Mouse (Mus musculus) embryonic facial prominence, embryonic 11.5 days (tissue): ENCODE results near the gene Yaf2. TPM values are rescaled to one million over a fixed set of nuclear protein-coding genes. Genes with fewer than 3 reads are reported as not detected.

Experiments used
- ATAC-seq: fragments of 200-750 bp; cut with Nextera tagmentation; replicated peaks from 2 replicates; pipeline ENCODE4 v1.8.0; 2017; ENCODE audit warnings: low read depth; ENCODE audit not compliant: insufficient number of reproducible peaks, low FRiP score, low TSS enrichment
- DNase-seq: peaks from one replicate; pipeline ENCODE4 v3.0.0-alpha.2; 2015; ENCODE audit warnings: low spot score
- H3K27ac ChIP-seq: fragments of 300-500 bp; sonication (generic); replicated peaks from 2 replicates; pipeline ENCODE4 v1.5.1; 2014; ENCODE audit warnings: mild to moderate bottlenecking, low read depth, low read length, control low read depth
- H3K27me3 ChIP-seq: fragments of 300-500 bp; sonication (generic); 2 replicates; pipeline ENCODE4 v1.6.1; 2014; ENCODE audit warnings: mild to moderate bottlenecking, low read length, moderate library complexity, mixed read lengths; ENCODE audit not compliant: control insufficient read depth, insufficient read depth
- H3K36me3 ChIP-seq: fragments of 300-500 bp; sonication (generic); replicated peaks from 2 replicates; pipeline ENCODE4 v1.6.1; 2014; ENCODE audit warnings: low read depth, mild to moderate bottlenecking, low read length, moderate library complexity, mixed read lengths; ENCODE audit not compliant: control insufficient read depth, insufficient read depth
- H3K4me1 ChIP-seq: fragments of 300-500 bp; sonication (generic); 2 replicates; pipeline ENCODE4 v1.6.1; 2014; ENCODE audit warnings: low read length, mixed read lengths; ENCODE audit not compliant: control insufficient read depth, insufficient read depth
- H3K4me2 ChIP-seq: fragments of 300-500 bp; sonication (generic); 2 replicates; pipeline ENCODE4 v1.6.1; 2014; ENCODE audit warnings: low read depth, mild to moderate bottlenecking, control low read depth, low read length, moderate library complexity
- H3K4me3 ChIP-seq: fragments of 300-500 bp; sonication (generic); 2 replicates; pipeline ENCODE4 v1.5.1; 2014; ENCODE audit warnings: low read depth, low read length, control low read depth
- H3K9ac ChIP-seq: fragments of 300-500 bp; sonication (generic); replicated peaks from 2 replicates; pipeline ENCODE4 v1.6.1; 2014; ENCODE audit warnings: mild to moderate bottlenecking, control low read depth, low read length
- H3K9me3 ChIP-seq: fragments of 300-500 bp; sonication (generic); replicated peaks from 2 replicates; pipeline ENCODE4 v1.6.1; 2016; ENCODE audit warnings: mild to moderate bottlenecking, low read length, inconsistent platforms, mixed read lengths; ENCODE audit not compliant: control insufficient read depth
- whole genome bisulfite sequencing: fragments of 180-500 bp; shearing (Covaris S2); extraction: QIAGEN DNeasy Blood & Tissue Kit; methylation state at CpG from one replicate; pipeline ENCODE4 v1.1.7; 2014; 5-methylcytosine and 5-hydroxymethylcytosine counted together
- polyA plus RNA-seq: library from polyadenylated mRNA; unstranded; fragments of >200 nt; fragmentation: Nextera tagmentation; extraction: Ambion mirVana; gene quantifications from 2 replicates; pipeline ENCODE4 v1.2.1, GENCODE M21; 2014

Yaf2 gene
- polyA plus RNA-seq, 1 experiment from 2014 or later, result 107 TPM

DNA sequence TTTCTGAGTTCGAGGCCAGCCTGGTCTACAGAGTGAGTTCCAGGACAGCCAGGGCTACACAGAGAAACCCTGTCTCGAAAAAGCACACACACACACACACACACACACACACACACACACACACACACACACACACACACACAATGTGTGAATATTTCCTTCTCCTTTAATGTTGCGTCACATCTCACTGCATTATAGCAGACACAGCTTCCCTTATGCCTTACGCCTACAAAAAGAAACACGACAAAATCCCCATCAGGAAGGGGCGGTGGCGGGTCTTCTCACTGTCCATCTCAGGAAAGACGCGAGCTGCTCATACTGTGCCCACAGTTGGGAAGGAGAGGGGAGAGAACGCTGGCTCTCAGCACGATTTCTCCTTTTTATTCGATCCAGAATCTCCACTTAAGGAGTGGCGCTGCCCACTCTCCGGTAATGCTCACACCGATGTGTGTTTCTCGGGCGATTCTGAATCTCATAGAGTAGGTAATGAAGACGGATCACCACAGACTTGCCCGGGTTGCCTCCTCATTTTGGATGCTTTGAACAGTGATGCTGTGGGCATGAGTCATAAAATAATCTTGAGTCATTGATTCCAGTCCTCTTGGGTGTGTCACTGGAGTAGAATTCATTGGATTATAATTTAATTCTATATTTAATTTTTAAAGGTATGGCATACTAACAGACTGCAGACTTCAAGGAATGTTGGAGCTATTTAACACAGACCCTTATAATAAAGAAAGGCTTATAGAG lies 21.8 kb upstream of the Yaf2 start:
- H3K36me3 ChIP-seq, result no peaks in the 10 kb centered on the region
- no peaks in the 10 kb centered on the region for H3K4me1 ChIP-seq
- H3K9me3 ChIP-seq, result no peaks in the 10 kb centered on the region
- 92% methylated on average over 18 of the region's 19 CpGs for WGBS
- DNase-seq, result no peak
- no peak overlapping the region for H3K4me2 ChIP-seq
- no peak for ATAC-seq
- H3K27ac ChIP-seq, result no peak overlapping the region
- H3K4me3 ChIP-seq, result no peak overlapping the region
- no peaks in the 10 kb centered on the region for H3K27me3 ChIP-seq
- H3K9ac ChIP-seq, result no peak overlapping the region

DNA sequence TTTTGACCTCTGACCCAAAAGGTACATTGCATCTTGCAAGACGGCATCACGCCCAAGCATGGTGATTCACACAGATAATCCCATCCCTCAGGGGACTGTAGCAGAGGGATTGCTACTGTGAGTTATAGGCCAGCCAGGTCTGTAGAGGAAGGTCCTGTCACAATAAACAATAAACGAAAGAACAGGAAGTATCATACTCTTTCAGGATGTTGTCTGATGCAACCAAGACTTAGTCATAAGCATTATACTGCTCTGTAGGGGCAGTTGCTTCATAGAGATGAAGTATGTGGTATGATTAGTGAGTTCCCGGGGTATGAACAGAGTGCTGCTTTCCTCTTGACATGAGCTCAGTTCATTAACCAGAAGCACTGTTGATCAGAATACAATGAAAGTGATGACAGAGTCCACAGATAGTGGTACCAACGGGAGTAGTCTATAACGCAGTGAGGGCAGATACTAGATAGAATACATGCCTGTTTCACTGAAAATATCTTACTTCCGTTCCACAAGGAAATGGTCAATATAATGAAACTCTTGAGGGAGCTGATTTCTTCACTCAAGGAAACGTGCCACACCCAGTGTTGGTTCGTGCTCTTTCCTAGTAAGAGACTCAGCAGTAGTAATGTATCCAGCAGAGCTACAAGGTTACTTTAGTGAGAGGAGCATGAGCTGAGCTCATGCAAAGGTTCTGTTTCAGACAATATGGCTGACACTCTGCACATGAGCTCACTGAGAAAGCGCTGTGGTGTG lies 4.1 kb upstream of the Yaf2 start:
- DNase-seq, result no peak

GRCm38 (mm10) chr15:93336658-93336924 lies 144 bp downstream of the Yaf2 start:
- Histone ChIP-seq H3K27ac (peak overlapping the region; percentile 89), H3K4me3 (peak overlapping the region; percentile 73), H3K4me2 (peak overlapping the region; percentile 82), H3K27me3 (no peaks in the 10 kb centered on the region), H3K36me3 (no peaks in the 10 kb centered on the region), H3K4me1 (no peaks in the 10 kb centered on the region), H3K9me3 (no peaks in the 10 kb centered on the region), H3K9ac (peak overlapping the region; percentile 83)
- 0% methylated on average over 25 of the region's 52 CpGs for WGBS
- DNase-seq (no peak), ATAC-seq (no peak; the same call in 1 of the 2 replicates)

More for the DNA sequence above, 4.1 kb upstream of the Yaf2 start:
- no peak overlapping the region for H3K9ac ChIP-seq
- H3K9me3 ChIP-seq, result no peaks in the 10 kb centered on the region
- WGBS, result 82% methylated on average over 10 of the region's 10 CpGs
- no peak overlapping the region for H3K4me3 ChIP-seq
- H3K4me1 ChIP-seq, result no peaks in the 10 kb centered on the region
- H3K27ac ChIP-seq, result no peak overlapping the region
- no peak for ATAC-seq
- no peaks in the 10 kb centered on the region for H3K27me3 ChIP-seq
- H3K36me3 ChIP-seq, result no peaks in the 10 kb centered on the region
- no peak overlapping the region for H3K4me2 ChIP-seq

DNA sequence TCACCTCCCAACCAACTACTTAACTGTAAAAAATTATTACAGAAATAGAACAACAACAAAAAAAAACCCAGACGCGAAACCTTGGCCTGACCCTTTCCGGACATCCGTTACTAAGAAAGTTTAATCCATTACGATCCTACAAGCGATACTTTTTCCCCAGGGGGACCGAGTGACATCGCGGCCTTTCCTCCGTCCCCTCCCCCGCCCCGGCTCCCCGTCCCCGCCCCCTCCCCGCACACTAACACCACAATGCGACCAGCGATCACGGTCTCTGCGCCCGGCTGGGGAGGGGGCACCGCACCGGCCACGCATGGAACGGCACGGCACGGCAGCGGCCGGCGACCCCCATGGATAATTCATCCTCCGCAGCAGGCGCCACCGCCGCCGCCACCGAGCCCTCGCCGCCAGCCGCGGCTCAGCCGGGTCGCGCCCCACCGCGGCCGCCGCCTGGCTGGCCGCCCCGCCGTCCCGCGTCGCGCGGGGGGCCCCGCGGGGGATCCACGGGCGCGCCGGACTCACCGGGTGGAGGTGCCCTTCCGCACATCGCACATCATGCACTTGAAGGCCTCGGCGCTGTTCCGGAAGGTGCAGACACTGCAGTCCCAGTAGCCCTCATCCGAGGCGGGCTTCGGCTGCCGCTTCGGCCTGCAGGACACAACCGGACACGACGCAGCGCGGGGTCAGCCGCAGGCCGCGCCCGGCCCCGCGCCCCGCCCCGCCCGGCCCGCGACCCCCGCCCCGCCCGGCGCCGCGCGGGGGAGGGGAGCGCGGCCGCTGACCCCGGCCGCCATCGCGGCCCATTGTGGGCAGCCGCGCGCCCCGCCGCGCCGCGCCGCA lies 696 bp downstream of the Yaf2 start:
- Histone ChIP-seq H3K4me3 (peak overlapping the region; percentile 73), H3K27ac (peak overlapping the region; percentile 89), H3K4me2 (peak overlapping the region; percentile 82), H3K9ac (peak overlapping the region; percentile 83), H3K36me3 (no peaks in the 10 kb centered on the region; the same call in 1 of the 2 replicates), H3K4me1 (no peaks in the 10 kb centered on the region), H3K9me3 (no peaks in the 10 kb centered on the region), H3K27me3 (no peaks in the 10 kb centered on the region)
- DNase-seq, result peak; percentile 63
- peak; percentile 41 for ATAC-seq
- WGBS, result under 1% methylated on average over 66 of the region's 110 CpGs

- Histone ChIP-seq H3K36me3 (no peaks in the 10 kb centered on the region; the same call in 1 of the 2 replicates), H3K9me3 (no peaks in the 10 kb centered on the region), H3K27ac (no peak overlapping the region), H3K4me1 (no peaks in the 10 kb centered on the region), H3K4me2 (no peak overlapping the region), H3K9ac (no peak overlapping the region), H3K4me3 (no peak overlapping the region), H3K27me3 (no peaks in the 10 kb centered on the region)
- ATAC-seq (no peak), DNase-seq (no peak)
- WGBS, result 96% methylated on average over 11 of the region's 11 CpGs
These were observed 5.5 kb downstream of the Yaf2 start for GRCm38 (mm10) chr15:93331256-93331655.

GRCm38 (mm10) chr15:93327235-93327634 lies 9.5 kb downstream of the Yaf2 start:
- ATAC-seq (no peak), DNase-seq (no peak)
- no peak overlapping the region for H3K27ac ChIP-seq
- no peaks in the 10 kb centered on the region; the same call in 1 of the 2 replicates for H3K36me3 ChIP-seq
- no peaks in the 10 kb centered on the region for H3K27me3 ChIP-seq
- no peak overlapping the region for H3K4me2 ChIP-seq
- no peaks in the 10 kb centered on the region for H3K9me3 ChIP-seq
- 68% methylated on average over 3 of the region's 3 CpGs for WGBS
- H3K4me3 ChIP-seq, result no peak overlapping the region
- no peaks in the 10 kb centered on the region for H3K4me1 ChIP-seq
- no peak overlapping the region for H3K9ac ChIP-seq

GRCm38 (mm10) chr15:93326651-93327050 lies 10.1 kb downstream of the Yaf2 start:
- no peak overlapping the region for H3K4me2 ChIP-seq
- H3K9me3 ChIP-seq, result no peaks in the 10 kb centered on the region
- H3K4me1 ChIP-seq, result no peaks in the 10 kb centered on the region
- no peak overlapping the region for H3K9ac ChIP-seq
- 77% methylated on average over 10 of the region's 10 CpGs for WGBS
- no peaks in the 10 kb centered on the region for H3K27me3 ChIP-seq
- H3K4me3 ChIP-seq, result no peak overlapping the region
- ATAC-seq (no peak), DNase-seq (no peak)
- no peak overlapping the region for H3K27ac ChIP-seq
- no peaks in the 10 kb centered on the region; the same call in 1 of the 2 replicates for H3K36me3 ChIP-seq
